Mouse (Mus musculus): ENCODE results near the gene Apoa1.
A peak's percentile ranks its signal among the peaks of the same experiment; 100 is the strongest.

Apoa1 gene

GRCm38 (mm10) chr9:46215338-46216322 is 12.8 kb upstream of the Apoa1 start:
- no peak for DNase-seq (ENCODE audit: low read depth, low spot score)

- DNase-seq (ENCODE audit: low read depth, low spot score) = no peak
These were observed 11.5 kb upstream of the Apoa1 start for GRCm38 (mm10) chr9:46216744-46217470.

- no peak for DNase-seq (ENCODE audit: low read depth, low spot score)
These were observed 10.2 kb upstream of the Apoa1 start for GRCm38 (mm10) chr9:46218176-46218575.

- no peak for DNase-seq (ENCODE audit: low read depth, low spot score)
These were observed 5.3 kb upstream of the Apoa1 start for GRCm38 (mm10) chr9:46223090-46223489.

GRCm38 (mm10) chr9:46224101-46224500 is 4.3 kb upstream of the Apoa1 start:
- DNase-seq (ENCODE audit: low read depth, low spot score) = no peak

GRCm38 (mm10) chr9:46224945-46225660 is 3.3 kb upstream of the Apoa1 start:
- no peak for DNase-seq (ENCODE audit: low read depth, low spot score)

- DNase-seq (ENCODE audit: low read depth, low spot score) = no peak
These were observed 1.2 kb upstream of the Apoa1 start for GRCm38 (mm10) chr9:46227064-46227614.

- peak; percentile 96 for DNase-seq (ENCODE audit: low read depth, low spot score)
These were observed 1.4 kb downstream of the Apoa1 start for GRCm38 (mm10) chr9:46229573-46230449.

- DNase-seq (ENCODE audit: low read depth, low spot score) = no peak
These were observed 2.1 kb downstream of the Apoa1 start for GRCm38 (mm10) chr9:46230450-46230975.

GRCm38 (mm10) chr9:46235196-46235595 is 6.8 kb downstream of the Apoa1 start:
- no peak for DNase-seq (ENCODE audit: low read depth, low spot score)

- no peak for DNase-seq (ENCODE audit: low read depth, low spot score)
These were observed 7.0 kb downstream of the Apoa1 start, which contains the start of gene Apoc3 for GRCm38 (mm10) chr9:46235596-46235648. Gene Apoc3, minus strand, starts transcription at chr9:46235636.

- no peak for DNase-seq (ENCODE audit: low read depth, low spot score)
These were observed 7.3 kb downstream of the Apoa1 start for GRCm38 (mm10) chr9:46235649-46236048.

GRCm38 (mm10) chr9:46238850-46239249 is 10.5 kb downstream of the Apoa1 start:
- DNase-seq (ENCODE audit: low read depth, low spot score) = no peak

- DNase-seq (ENCODE audit: low read depth, low spot score) = no peak
These were observed 12.3 kb downstream of the Apoa1 start, which contains the start of gene Apoa4 for GRCm38 (mm10) chr9:46240526-46241153. Gene Apoa4, plus strand, starts transcription at chr9:46240696.

- DNase-seq (ENCODE audit: low read depth, low spot score) = no peak
These were observed 13.4 kb downstream of the Apoa1 start for GRCm38 (mm10) chr9:46241818-46242217.

- no peak for DNase-seq (ENCODE audit: low read depth, low spot score)
These were observed 14.7 kb downstream of the Apoa1 start for GRCm38 (mm10) chr9:46243122-46243521.

GRCm38 (mm10) chr9:46243584-46243983 is 15.2 kb downstream of the Apoa1 start:
- peak; percentile 34 for DNase-seq (ENCODE audit: low read depth, low spot score)

GRCm38 (mm10) chr9:46246752-46247324 is 18.5 kb downstream of the Apoa1 start:
- DNase-seq (ENCODE audit: low read depth, low spot score) = peak; percentile 70

GRCm38 (mm10) chr9:46256177-46256576 is 27.8 kb downstream of the Apoa1 start:
- DNase-seq (ENCODE audit: low read depth, low spot score) = no peak
